Mouse (Mus musculus) neural tube, embryonic 15.5 days (tissue): ENCODE measurements around the gene Gm21897. TPM values are rescaled to one million over a fixed set of nuclear protein-coding genes. Genes with fewer than 3 reads are reported as not detected.

Experiments
- ATAC-seq: fragments of 200-750 bp; cut with Nextera tagmentation; 2 replicates; pipeline ENCODE4 v1.8.0; 2017; ENCODE audit warnings: mild to moderate bottlenecking, moderate TSS enrichment, moderate library complexity; ENCODE audit not compliant: low FRiP score
- H3K27ac ChIP-seq: fragments of 300-500 bp; sonication (generic); replicated peaks from 2 replicates; pipeline ENCODE4 v1.5.1; 2015; ENCODE audit warnings: mild to moderate bottlenecking, inconsistent platforms
- H3K27me3 ChIP-seq: fragments of 300-500 bp; sonication (generic); replicated peaks from 2 replicates; pipeline ENCODE4 v1.6.1; 2015; ENCODE audit warnings: inconsistent platforms
- H3K36me3 ChIP-seq: fragments of 300-500 bp; sonication (generic); 2 replicates; pipeline ENCODE4 v1.6.1; 2015; ENCODE audit warnings: inconsistent platforms
- H3K4me1 ChIP-seq: fragments of 300-500 bp; sonication (generic); 2 replicates; pipeline ENCODE4 v1.6.1; 2015; ENCODE audit warnings: inconsistent platforms
- H3K4me2 ChIP-seq: fragments of 300-500 bp; sonication (generic); 2 replicates; pipeline ENCODE4 v1.6.1; 2015; ENCODE audit warnings: inconsistent platforms, mild to moderate bottlenecking, moderate library complexity
- H3K4me3 ChIP-seq: fragments of 300-500 bp; sonication (generic); replicated peaks from 2 replicates; pipeline ENCODE4 v1.5.1; 2015; ENCODE audit warnings: mild to moderate bottlenecking, inconsistent platforms
- H3K9ac ChIP-seq: fragments of 300-500 bp; sonication (generic); replicated peaks from 2 replicates; pipeline ENCODE4 v1.6.1; 2015; ENCODE audit warnings: mild to moderate bottlenecking, inconsistent platforms
- H3K9me3 ChIP-seq: fragments of 300-500 bp; sonication (generic); replicated peaks from 2 replicates; pipeline ENCODE4 v1.6.1; 2016; ENCODE audit warnings: inconsistent platforms
- WGBS: fragments of 180-500 bp; shearing (Covaris S2); methylation state at CpG from one replicate; pipeline ENCODE4 v1.1.7; 2015; ENCODE audit warnings: mixed read lengths; 5-methylcytosine and 5-hydroxymethylcytosine counted together
- polyA plus RNA-seq: library from polyadenylated mRNA; unstranded; fragments of >200 nt; fragmentation: Nextera tagmentation; extraction: Ambion mirVana; gene quantifications from 2 replicates; pipeline ENCODE4 v1.2.1, GENCODE M21; 2015

Gm21897 gene
- polyA plus RNA-seq, 1 experiment from 2014 or later = not detected

DNA sequence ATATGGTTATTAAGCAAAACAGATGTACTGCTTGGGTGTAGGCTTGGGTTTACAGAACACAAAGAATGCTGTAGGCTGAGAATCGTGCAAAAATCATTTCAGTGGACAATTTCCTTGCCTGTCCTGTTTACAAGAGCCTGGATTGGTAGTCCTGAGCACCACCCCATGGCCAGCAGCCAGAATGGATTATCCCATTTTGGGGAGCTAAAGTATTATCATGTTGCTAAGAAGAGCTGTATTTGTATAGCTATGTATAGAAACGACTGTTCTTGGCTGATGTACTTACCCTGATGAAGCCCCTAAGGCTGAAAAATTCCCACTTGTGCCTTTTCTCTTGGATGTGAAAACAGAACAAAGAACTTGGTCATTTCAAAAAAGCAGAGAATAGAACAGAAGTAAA, 37.6 kb downstream of the Gm21897 start:
- Histone ChIP-seq H3K27me3 (no peaks in the 10 kb centered on the region), H3K4me2 (no peak overlapping the region), H3K27ac (no peak overlapping the region), H3K9ac (no peak overlapping the region), H3K4me1 (no peaks in the 10 kb centered on the region), H3K36me3 (no peaks in the 10 kb centered on the region), H3K4me3 (no peak overlapping the region), H3K9me3 (no peaks in the 10 kb centered on the region)
- WGBS = 74% methylated on average over 2 of the region's 2 CpGs
- no peak for ATAC-seq

DNA sequence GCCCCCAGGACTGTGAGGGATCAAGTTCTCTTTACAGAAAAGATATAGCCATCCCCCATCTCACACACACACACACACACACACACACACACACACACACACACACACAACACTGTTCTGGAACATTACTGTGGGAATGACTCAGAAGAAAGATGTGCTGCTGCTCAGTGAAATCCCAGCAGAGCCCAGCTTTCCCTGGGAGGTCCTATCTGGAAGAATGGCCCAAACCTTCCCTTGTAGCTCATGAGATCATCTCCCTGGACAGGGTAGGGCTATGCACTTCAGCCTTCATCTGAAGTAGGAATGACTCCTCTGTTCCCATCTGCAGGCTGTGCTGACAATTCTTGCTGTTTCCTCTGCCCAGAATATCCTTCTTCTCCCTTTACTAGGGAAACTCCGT, 38.1 kb downstream of the Gm21897 start:
- Histone ChIP-seq H3K4me1 (no peaks in the 10 kb centered on the region), H3K4me3 (no peak overlapping the region), H3K4me2 (no peak overlapping the region), H3K9ac (no peak overlapping the region), H3K27ac (no peak overlapping the region), H3K9me3 (no peaks in the 10 kb centered on the region), H3K36me3 (no peaks in the 10 kb centered on the region), H3K27me3 (no peaks in the 10 kb centered on the region)
- ATAC-seq = no peak
- WGBS = 87% methylated on average over 1 of the region's 1 CpGs

- H3K27ac ChIP-seq = no peak overlapping the region
- no peak for ATAC-seq
- H3K4me2 ChIP-seq = no peak overlapping the region
- no peaks in the 10 kb centered on the region for H3K4me1 ChIP-seq
- H3K9me3 ChIP-seq = no peaks in the 10 kb centered on the region
- H3K36me3 ChIP-seq = no peaks in the 10 kb centered on the region
- no peaks in the 10 kb centered on the region for H3K27me3 ChIP-seq
- no peak overlapping the region for H3K4me3 ChIP-seq
- no peak overlapping the region for H3K9ac ChIP-seq
Measured at GRCm38 (mm10) chr16:15357766-15358165, 40.5 kb downstream of the Gm21897 start.

GRCm38 (mm10) chr16:15359110-15359782, 42.0 kb downstream of the Gm21897 start:
- no peak for ATAC-seq
- 76% methylated on average over 3 of the region's 3 CpGs for WGBS

DNA sequence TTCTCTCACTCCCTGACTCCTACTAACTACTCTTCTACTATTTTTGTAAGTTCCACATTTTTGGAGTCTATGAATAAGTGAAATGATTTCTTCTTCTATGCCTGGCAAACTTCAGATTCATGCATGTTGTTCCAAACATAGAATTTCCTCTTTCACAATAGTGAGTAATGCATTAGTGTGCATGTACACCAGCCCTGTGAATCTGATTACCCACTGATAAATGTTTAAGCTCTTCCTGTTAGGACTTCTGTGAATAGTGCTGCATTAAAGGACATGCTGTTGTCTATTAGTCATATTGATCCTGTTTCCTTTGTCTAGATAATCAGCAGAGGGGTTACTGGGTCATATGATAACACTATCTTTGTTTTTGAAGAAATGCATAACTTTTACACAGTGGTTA, 43.6 kb downstream of the Gm21897 start:
- H3K36me3 ChIP-seq = no peaks in the 10 kb centered on the region
- H3K9ac ChIP-seq = no peak overlapping the region
- no peaks in the 10 kb centered on the region for H3K9me3 ChIP-seq
- H3K4me1 ChIP-seq = no peaks in the 10 kb centered on the region
- no peak overlapping the region for H3K4me2 ChIP-seq
- H3K27me3 ChIP-seq = no peaks in the 10 kb centered on the region
- no peak overlapping the region for H3K4me3 ChIP-seq
- ATAC-seq = no peak
- H3K27ac ChIP-seq = no peak overlapping the region

More at GRCm38 (mm10) chr16:15359110-15359782, 42.0 kb downstream of the Gm21897 start:
- H3K27ac ChIP-seq = no peak overlapping the region
- no peak overlapping the region for H3K9ac ChIP-seq
- H3K4me2 ChIP-seq = no peak overlapping the region
- no peaks in the 10 kb centered on the region for H3K4me1 ChIP-seq
- no peak overlapping the region for H3K4me3 ChIP-seq
- H3K27me3 ChIP-seq = no peaks in the 10 kb centered on the region
- H3K36me3 ChIP-seq = no peaks in the 10 kb centered on the region
- H3K9me3 ChIP-seq = no peaks in the 10 kb centered on the region
